Mouse (Mus musculus) stomach, embryonic 16.5 days (tissue): ENCODE measurements around the gene Usp30. TPM values are rescaled to one million over a fixed set of nuclear protein-coding genes. Genes with fewer than 3 reads are reported as not detected.

Experiments
- ATAC-seq: fragments of 200-750 bp; cut with Nextera tagmentation; 2 replicates; pipeline ENCODE4 v1.8.0; 2017; ENCODE audit warnings: moderate number of reproducible peaks, moderate TSS enrichment; ENCODE audit not compliant: insufficient read depth, low FRiP score
- H3K27ac ChIP-seq: fragments of 300-500 bp; sonication (generic); 2 replicates; pipeline ENCODE4 v1.5.1; 2014; ENCODE audit warnings: low read length
- H3K27me3 ChIP-seq: fragments of 300-500 bp; sonication (generic); 2 replicates; pipeline ENCODE4 v1.6.1; 2014; ENCODE audit warnings: low read length, control low read depth, mixed read lengths; ENCODE audit not compliant: control insufficient read depth, insufficient read depth
- H3K36me3 ChIP-seq: fragments of 300-500 bp; sonication (generic); 2 replicates; pipeline ENCODE4 v1.6.1; 2014; ENCODE audit warnings: low read length; ENCODE audit not compliant: control insufficient read depth, insufficient read depth
- H3K4me1 ChIP-seq: fragments of 300-500 bp; sonication (generic); 2 replicates; pipeline ENCODE4 v1.6.1; 2014; ENCODE audit warnings: low read length, control low read depth, mixed read lengths; ENCODE audit not compliant: control insufficient read depth, insufficient read depth
- H3K4me2 ChIP-seq: fragments of 300-500 bp; sonication (generic); 2 replicates; pipeline ENCODE4 v1.6.1; 2014; ENCODE audit warnings: low read depth, low read length, mixed read lengths
- H3K4me3 ChIP-seq: fragments of 300-500 bp; sonication (generic); replicated peaks from 2 replicates; pipeline ENCODE4 v1.5.1; 2014; ENCODE audit warnings: mild to moderate bottlenecking, low read length
- H3K9ac ChIP-seq: fragments of 300-500 bp; sonication (generic); 2 replicates; pipeline ENCODE4 v1.6.1; 2014; ENCODE audit warnings: low read length
- H3K9me3 ChIP-seq: fragments of 300-500 bp; sonication (generic); replicated peaks from 2 replicates; pipeline ENCODE4 v1.6.1; 2016; ENCODE audit warnings: low read length, control low read depth; ENCODE audit not compliant: control insufficient read depth
- WGBS: fragments of 180-500 bp; shearing (Covaris S2); extraction: QIAGEN DNeasy Blood & Tissue Kit; methylation state at CpG from one replicate; pipeline ENCODE4 v1.1.7; 2014; 5-methylcytosine and 5-hydroxymethylcytosine counted together
- polyA plus RNA-seq: library from polyadenylated mRNA; unstranded; fragments of >200 nt; fragmentation: Nextera tagmentation; extraction: Ambion mirVana; gene quantifications from 2 replicates; pipeline ENCODE4 v1.2.1, GENCODE M21; 2015

Usp30 gene
- polyA plus RNA-seq, 1 experiment from 2014 or later, result 11.0 TPM

- no peak overlapping the region for H3K9ac ChIP-seq
- 22% methylated on average over 9 of the region's 9 CpGs for WGBS
- no peaks in the 10 kb centered on the region for H3K27me3 ChIP-seq
- no peak overlapping the region for H3K27ac ChIP-seq
- peak; percentile 47; the same call in 1 of the 2 replicates for ATAC-seq
- H3K4me3 ChIP-seq, result no peak overlapping the region
- H3K4me1 ChIP-seq, result 0 out of 2 replicates have a peak, but pooled peaks cover 3% of the 10 kb centered on the region
- H3K36me3 ChIP-seq, result no peaks in the 10 kb centered on the region
- 0 out of 2 replicates have a peak, but pooled peaks cover 3% of the 10 kb centered on the region for H3K9me3 ChIP-seq
- peak overlapping the region; percentile 40 for H3K4me2 ChIP-seq
Measured at GRCm38 (mm10) chr5:114052246-114052761, 13.0 kb upstream of the Usp30 start.

GRCm38 (mm10) chr5:114057129-114057731, 8.0 kb upstream of the Usp30 start:
- Histone ChIP-seq H3K27ac (no peak overlapping the region), H3K4me2 (no peak overlapping the region), H3K9me3 (no peaks in the 10 kb centered on the region), H3K36me3 (no peaks in the 10 kb centered on the region), H3K27me3 (no peaks in the 10 kb centered on the region), H3K9ac (no peak overlapping the region), H3K4me3 (no peak overlapping the region), H3K4me1 (no peaks in the 10 kb centered on the region)
- no peak for ATAC-seq
- 84% methylated on average over 9 of the region's 9 CpGs for WGBS

- no peak overlapping the region for H3K27ac ChIP-seq
- no peaks in the 10 kb centered on the region for H3K4me1 ChIP-seq
- no peak overlapping the region for H3K9ac ChIP-seq
- no peaks in the 10 kb centered on the region for H3K9me3 ChIP-seq
- WGBS, result 40% methylated on average over 7 of the region's 7 CpGs
- H3K36me3 ChIP-seq, result no peaks in the 10 kb centered on the region
- H3K4me2 ChIP-seq, result no peak overlapping the region
- H3K4me3 ChIP-seq, result no peak overlapping the region
- no peak for ATAC-seq
- no peaks in the 10 kb centered on the region for H3K27me3 ChIP-seq
Measured at GRCm38 (mm10) chr5:114061675-114062074, 3.6 kb upstream of the Usp30 start.

- H3K4me3 ChIP-seq, result no peak overlapping the region
- H3K9me3 ChIP-seq, result no peaks in the 10 kb centered on the region
- H3K27ac ChIP-seq, result no peak overlapping the region
- H3K9ac ChIP-seq, result no peak overlapping the region
- H3K27me3 ChIP-seq, result no peaks in the 10 kb centered on the region
- no peaks in the 10 kb centered on the region for H3K4me1 ChIP-seq
- no peak for ATAC-seq
- H3K4me2 ChIP-seq, result no peak overlapping the region
- no peaks in the 10 kb centered on the region for H3K36me3 ChIP-seq
- 80% methylated on average over 4 of the region's 4 CpGs for WGBS
Measured at GRCm38 (mm10) chr5:114063958-114064357, 1.3 kb upstream of the Usp30 start.

- Histone ChIP-seq H3K4me3 (no peak overlapping the region), H3K27me3 (no peaks in the 10 kb centered on the region), H3K9me3 (0 out of 2 replicates have a peak, but pooled peaks cover 3% of the 10 kb centered on the region), H3K4me2 (no peak overlapping the region), H3K27ac (no peak overlapping the region), H3K36me3 (no peaks in the 10 kb centered on the region), H3K9ac (no peak overlapping the region), H3K4me1 (no peaks in the 10 kb centered on the region)
- 44% methylated on average over 6 of the region's 6 CpGs for WGBS
- no peak for ATAC-seq
Measured at GRCm38 (mm10) chr5:114066601-114067000, 1.3 kb downstream of the Usp30 start.

GRCm38 (mm10) chr5:114067543-114067942, 2.3 kb downstream of the Usp30 start:
- no peak for ATAC-seq
- 0 out of 2 replicates have a peak, but pooled peaks cover 3% of the 10 kb centered on the region for H3K9me3 ChIP-seq
- no peak overlapping the region for H3K27ac ChIP-seq
- no peak overlapping the region for H3K9ac ChIP-seq
- H3K4me3 ChIP-seq, result no peak overlapping the region
- H3K4me2 ChIP-seq, result no peak overlapping the region
- H3K27me3 ChIP-seq, result no peaks in the 10 kb centered on the region
- H3K36me3 ChIP-seq, result no peaks in the 10 kb centered on the region
- H3K4me1 ChIP-seq, result no peaks in the 10 kb centered on the region
- 78% methylated on average over 9 of the region's 9 CpGs for WGBS

- Histone ChIP-seq H3K36me3 (no peaks in the 10 kb centered on the region), H3K27ac (no peak overlapping the region), H3K4me3 (no peak overlapping the region), H3K4me2 (no peak overlapping the region), H3K9me3 (0 out of 2 replicates have a peak, but pooled peaks cover 3% of the 10 kb centered on the region), H3K4me1 (no peaks in the 10 kb centered on the region), H3K27me3 (no peaks in the 10 kb centered on the region), H3K9ac (no peak overlapping the region)
- ATAC-seq, result no peak
- WGBS, result 69% methylated on average over 9 of the region's 9 CpGs
Measured at GRCm38 (mm10) chr5:114067982-114068381, 2.7 kb downstream of the Usp30 start.

GRCm38 (mm10) chr5:114070858-114071257, 5.6 kb downstream of the Usp30 start:
- Histone ChIP-seq H3K27me3 (no peaks in the 10 kb centered on the region), H3K4me2 (no peak overlapping the region), H3K36me3 (no peaks in the 10 kb centered on the region), H3K9ac (no peak overlapping the region), H3K4me3 (no peak overlapping the region), H3K27ac (no peak overlapping the region), H3K4me1 (no peaks in the 10 kb centered on the region), H3K9me3 (0 out of 2 replicates have a peak, but pooled peaks cover 3% of the 10 kb centered on the region)
- no peak for ATAC-seq
- WGBS, result 91% methylated on average over 4 of the region's 4 CpGs

- no peaks in the 10 kb centered on the region for H3K4me1 ChIP-seq
- no peak for ATAC-seq
- H3K4me2 ChIP-seq, result no peak overlapping the region
- 42% methylated on average over 2 of the region's 2 CpGs for WGBS
- H3K36me3 ChIP-seq, result no peaks in the 10 kb centered on the region
- no peak overlapping the region for H3K27ac ChIP-seq
- H3K9me3 ChIP-seq, result 0 out of 2 replicates have a peak, but pooled peaks cover 3% of the 10 kb centered on the region
- H3K4me3 ChIP-seq, result no peak overlapping the region
- H3K9ac ChIP-seq, result no peak overlapping the region
- no peaks in the 10 kb centered on the region for H3K27me3 ChIP-seq
Measured at GRCm38 (mm10) chr5:114072262-114072661, 7.0 kb downstream of the Usp30 start.
